Mouse (Mus musculus) kidney, adult 8-10 months (tissue): ENCODE results near the gene Gm21988.
A peak's percentile ranks its signal among the peaks of the same experiment; 100 is the strongest.

Experiments used
- DNase-seq, 2 experiments: peaks; one replicate each; pipeline ENCODE4 v3.0.0; 2022

Gm21988 gene

GRCm38 (mm10) chr11:70215301-70215700, 24.3 kb downstream of the Gm21988 start:
- DNase-seq = peak; percentile 71

GRCm38 (mm10) chr11:70214856-70215209, 24.8 kb downstream of the Gm21988 start:
- no peak for DNase-seq

- DNase-seq = peak; percentile 81 to 82
These were observed 25.3 kb downstream of the Gm21988 start for GRCm38 (mm10) chr11:70214191-70214855.

- peak in 1 of 2 experiments; percentile 25 for DNase-seq
These were observed 25.9 kb downstream of the Gm21988 start for GRCm38 (mm10) chr11:70213736-70214135.

- DNase-seq = peak; percentile 89 to 90
These were observed 26.7 kb downstream of the Gm21988 start for GRCm38 (mm10) chr11:70212896-70213295.

GRCm38 (mm10) chr11:70212423-70212822, 27.2 kb downstream of the Gm21988 start, which contains the start of gene Slc16a11:
TSS of gene Slc16a11 (plus strand) at chr11:70212752.
- peak; percentile 28 to 38 for DNase-seq

- DNase-seq = no peak
These were observed 27.7 kb downstream of the Gm21988 start for GRCm38 (mm10) chr11:70211972-70212371.

- peak in 1 of 2 experiments; percentile 2 for DNase-seq
These were observed 28.9 kb downstream of the Gm21988 start for GRCm38 (mm10) chr11:70210681-70211080.

- DNase-seq = no peak
These were observed 30.7 kb downstream of the Gm21988 start for GRCm38 (mm10) chr11:70208778-70209388.

- DNase-seq = no peak
These were observed 32.3 kb downstream of the Gm21988 start for GRCm38 (mm10) chr11:70207283-70207682.

- no peak for DNase-seq
These were observed 32.8 kb downstream of the Gm21988 start for GRCm38 (mm10) chr11:70206801-70207200.

GRCm38 (mm10) chr11:70201691-70202090, 37.9 kb downstream of the Gm21988 start:
- DNase-seq = peak; percentile 81 to 90

- no peak for DNase-seq
These were observed 39.5 kb downstream of the Gm21988 start for GRCm38 (mm10) chr11:70200036-70200608.

GRCm38 (mm10) chr11:70199107-70199506, 40.5 kb downstream of the Gm21988 start:
- DNase-seq = no peak

- no peak for DNase-seq
These were observed 41.3 kb downstream of the Gm21988 start for GRCm38 (mm10) chr11:70198332-70198731.

- peak in 1 of 2 experiments; percentile 60 for DNase-seq
These were observed 46.0 kb downstream of the Gm21988 start for GRCm38 (mm10) chr11:70193354-70194285.

- DNase-seq = no peak
These were observed 47.5 kb downstream of the Gm21988 start for GRCm38 (mm10) chr11:70192157-70192556.

- DNase-seq = no peak
These were observed 48.4 kb downstream of the Gm21988 start for GRCm38 (mm10) chr11:70191188-70191587.

- DNase-seq = peak in 1 of 2 experiments; percentile 32
These were observed 50.1 kb downstream of the Gm21988 start for GRCm38 (mm10) chr11:70189319-70190134.
